Mouse (Mus musculus) brain, adult 2 months (tissue): ENCODE results near the gene 1700020A23Rik.
A peak's percentile ranks its signal among the peaks of the same experiment; 100 is the strongest.
"Not testable (repeated sequence)": the region's sequence is repeated elsewhere in the genome, so short reads cannot be mapped to it uniquely, and the experiment has no call there.

ENCODE experiments used
- DNase-seq: peaks from one replicate; pipeline ENCODE4 v3.0.0; 2011; ENCODE audit warnings: low read depth, low spot score

1700020A23Rik gene

DNA sequence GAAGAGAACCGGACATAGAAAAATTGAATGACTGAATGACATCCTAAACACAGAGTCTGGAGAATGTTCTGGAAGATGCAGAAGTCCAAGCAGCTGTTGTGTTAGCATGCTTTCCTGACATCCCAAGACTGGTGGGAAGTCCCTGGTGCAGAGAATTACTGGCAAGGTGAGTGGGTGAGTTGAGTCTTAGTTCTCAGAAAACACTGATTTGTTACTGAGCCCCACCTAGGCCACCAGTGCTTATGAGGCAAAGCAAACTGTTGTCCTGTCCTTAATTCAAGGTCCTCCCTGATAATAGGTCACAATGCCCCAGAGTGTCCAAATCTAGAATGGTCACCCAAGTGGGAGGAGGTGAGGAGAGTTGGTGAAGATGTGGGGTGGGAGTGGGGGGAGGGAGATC lies at the start of gene 1700020A23Rik, which contains the start of gene Gm28372:
1700020A23Rik (plus strand) TSS at position 321 of the 400 bp plus-strand sequence.
Gm28372 (plus strand) TSS at position 301 of the 400 bp plus-strand sequence.
- no peak for DNase-seq

GRCm38 (mm10) chr2:130357551-130357950 lies 47.5 kb upstream of the 1700020A23Rik start:
- DNase-seq, result no peak

DNA sequence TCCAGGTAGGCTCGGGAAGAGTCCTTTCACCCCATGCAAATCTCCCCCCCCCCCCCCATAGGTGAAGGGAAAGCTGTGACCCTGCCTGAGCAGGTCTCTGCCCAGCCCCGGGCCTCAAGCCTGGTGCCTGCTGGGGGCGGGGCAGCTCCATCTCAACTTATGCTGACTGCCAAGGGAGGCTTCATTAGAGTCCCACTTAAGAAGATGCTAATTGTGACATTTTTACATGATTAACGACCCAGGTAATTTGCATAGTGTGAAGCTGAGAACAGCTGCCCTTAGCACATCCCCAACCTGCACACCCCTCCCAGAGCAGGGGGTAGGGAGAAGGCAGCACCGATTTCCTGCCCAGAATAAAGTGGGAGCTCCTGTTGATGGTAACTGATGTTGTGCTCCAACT lies 46.2 kb upstream of the 1700020A23Rik start:
- peak; percentile 4 for DNase-seq

GRCm38 (mm10) chr2:130362511-130363026 lies 42.5 kb upstream of the 1700020A23Rik start:
- DNase-seq, result peak; percentile 45

DNA sequence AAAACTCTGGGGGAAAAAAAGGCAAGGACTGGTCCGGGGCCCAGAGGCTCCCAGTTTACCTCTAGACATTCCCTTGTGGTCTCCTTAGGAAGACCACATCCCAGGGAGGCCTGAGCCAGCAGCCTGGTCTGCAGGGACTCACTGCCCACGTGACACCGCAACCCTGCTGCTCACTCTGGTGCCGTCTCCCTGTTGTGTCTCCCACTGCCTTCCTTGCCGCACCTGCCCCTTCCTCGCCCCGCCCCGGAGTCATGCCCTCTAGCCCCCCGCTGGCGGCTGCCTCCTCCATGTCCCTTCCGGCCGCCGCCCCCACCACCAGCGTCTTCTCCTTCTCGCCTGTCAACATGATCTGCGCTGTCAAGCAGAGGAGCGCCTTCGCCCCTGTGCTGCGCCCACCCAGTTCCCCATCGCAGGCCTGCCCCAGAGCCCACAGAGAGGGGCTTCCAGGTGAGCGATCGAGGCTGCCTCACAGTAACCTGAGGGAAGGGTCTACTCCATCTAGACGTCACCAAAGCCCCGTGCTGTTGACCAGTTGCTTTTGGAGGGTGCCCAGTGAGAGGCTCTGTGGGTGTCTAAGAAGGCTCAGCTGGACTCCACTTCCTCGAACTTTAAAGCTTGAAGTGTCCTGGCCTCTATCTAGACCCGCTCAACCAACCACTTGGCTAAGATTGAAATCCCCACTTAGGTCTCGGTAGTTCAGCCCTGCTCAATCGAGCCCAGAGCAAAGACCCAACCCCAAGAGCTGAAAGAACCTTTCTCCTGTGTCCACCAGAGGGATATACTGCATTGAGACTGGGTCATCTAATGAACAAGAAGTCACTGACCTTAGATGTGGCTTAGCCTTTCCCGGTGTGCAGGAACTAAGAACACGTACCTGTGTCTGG lies 39.6 kb upstream of the 1700020A23Rik start:
- DNase-seq, result peak; percentile 8

- no peak for DNase-seq
Measured at GRCm38 (mm10) chr2:130367386-130367785, 37.7 kb upstream of the 1700020A23Rik start.

- DNase-seq, result not testable (repeated sequence)
Measured at GRCm38 (mm10) chr2:130373026-130373425, 32.0 kb upstream of the 1700020A23Rik start.

GRCm38 (mm10) chr2:130374951-130375350 lies 30.1 kb upstream of the 1700020A23Rik start:
- peak; percentile 38 for DNase-seq

- peak; percentile 5 for DNase-seq
Measured at GRCm38 (mm10) chr2:130383205-130383604, 21.9 kb upstream of the 1700020A23Rik start.

DNA sequence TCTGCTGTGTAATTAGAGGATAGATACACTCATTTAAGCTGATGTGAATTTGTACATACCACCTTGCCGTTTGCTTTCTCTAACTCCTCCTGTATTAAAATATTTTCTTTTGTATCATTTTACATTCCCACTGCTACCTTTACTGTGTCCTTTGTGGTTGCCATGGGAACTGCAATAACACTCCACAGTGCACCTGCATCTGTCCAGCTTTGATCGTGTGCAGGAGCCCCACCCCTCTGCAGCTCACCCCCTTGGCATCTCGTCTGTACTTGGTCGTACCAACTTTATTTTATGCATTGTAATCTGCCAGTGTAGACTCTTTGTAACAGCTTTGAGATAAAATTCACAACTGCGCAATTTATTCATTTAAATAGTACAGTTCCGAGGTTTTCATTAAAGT lies 21.2 kb upstream of the 1700020A23Rik start:
- DNase-seq, result peak; percentile 10

- DNase-seq, result no peak
Measured at GRCm38 (mm10) chr2:130386212-130386611, 18.8 kb upstream of the 1700020A23Rik start.

DNA sequence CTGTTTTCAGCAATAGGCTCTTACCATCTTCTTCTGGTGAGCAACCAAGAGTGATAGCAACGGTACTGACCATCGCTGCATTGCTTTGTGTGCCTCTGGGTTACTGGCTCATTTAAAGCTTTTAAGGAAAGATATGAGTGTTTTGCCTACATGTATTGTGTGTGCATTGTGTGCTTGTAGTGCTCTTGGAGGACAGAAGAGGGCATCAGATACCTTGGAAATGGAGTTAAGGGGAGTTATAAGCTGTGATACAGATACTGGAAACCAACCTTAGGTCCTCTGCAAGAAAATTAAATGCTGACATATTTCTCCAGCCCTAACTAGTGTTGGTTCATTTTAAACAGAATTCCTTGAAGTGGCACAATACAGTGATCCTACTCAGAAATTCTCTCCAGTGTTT lies 16.3 kb upstream of the 1700020A23Rik start:
- DNase-seq, result no peak

DNA sequence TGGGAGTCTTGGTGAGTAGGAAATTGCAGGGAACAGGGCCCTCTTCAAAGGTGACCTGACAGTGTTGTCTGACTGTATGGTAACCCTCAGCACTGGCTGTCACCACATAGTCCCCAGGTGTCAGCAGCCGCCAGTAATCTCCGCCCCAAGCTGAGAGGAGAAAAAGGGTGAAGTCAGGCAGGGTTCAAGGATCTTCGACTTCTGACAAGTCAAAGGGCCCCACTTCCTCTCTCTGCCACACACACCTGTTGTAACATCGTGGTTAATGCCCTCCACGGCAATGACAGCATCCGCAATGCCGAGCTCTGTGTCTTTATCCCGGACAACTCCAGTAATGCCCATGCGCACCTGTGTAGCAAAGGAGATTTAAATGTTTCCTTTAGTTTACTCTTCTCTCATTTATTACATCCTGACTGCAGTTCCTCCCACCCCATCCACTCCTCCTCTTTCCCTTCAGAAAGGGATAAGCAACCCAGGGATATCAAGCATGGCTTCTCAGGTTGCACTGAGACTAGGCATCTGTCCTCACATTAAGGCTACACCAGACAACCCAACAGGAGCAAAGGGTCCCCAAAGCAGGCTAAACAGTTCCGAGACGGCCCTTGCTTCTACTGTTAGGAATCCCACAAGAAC lies 13.9 kb upstream of the 1700020A23Rik start:
- no peak for DNase-seq

GRCm38 (mm10) chr2:130392836-130393235 lies 12.2 kb upstream of the 1700020A23Rik start:
- no peak for DNase-seq

DNA sequence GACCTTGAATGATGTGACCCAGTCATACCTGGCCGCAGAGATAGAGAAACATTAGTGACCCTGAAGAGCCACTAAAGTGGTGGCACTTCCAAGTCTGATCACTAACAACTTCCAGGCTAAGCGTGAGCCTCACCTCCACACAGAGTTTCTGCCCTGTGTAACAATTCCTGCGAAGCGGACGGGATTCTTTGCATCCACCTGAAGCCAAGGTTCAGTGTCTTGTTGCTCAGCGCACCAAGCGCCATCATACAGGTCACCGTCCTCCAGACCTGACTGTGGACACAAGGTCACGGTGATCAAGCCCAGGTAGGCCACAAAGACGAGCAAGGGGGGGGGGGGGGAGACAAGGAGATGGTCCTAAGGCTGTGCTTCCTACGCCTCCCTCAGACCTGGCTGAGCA lies 9.4 kb upstream of the 1700020A23Rik start:
- no peak for DNase-seq

GRCm38 (mm10) chr2:130397186-130397985 lies 7.7 kb upstream of the 1700020A23Rik start, which contains the start of gene Cpxm1:
Gene Cpxm1, minus strand, starts transcription at chr2:130397574.
- DNase-seq, result no peak

GRCm38 (mm10) chr2:130398091-130398490 lies 7.0 kb upstream of the 1700020A23Rik start:
- DNase-seq, result no peak

- DNase-seq, result no peak
Measured at GRCm38 (mm10) chr2:130400046-130400445, 5.0 kb upstream of the 1700020A23Rik start.

- DNase-seq, result no peak
Measured at GRCm38 (mm10) chr2:130401891-130402290, 3.2 kb upstream of the 1700020A23Rik start.

GRCm38 (mm10) chr2:130406178-130406577 lies 1.1 kb downstream of the 1700020A23Rik start, which contains the start of gene Tmem239:
Gene Tmem239, plus strand, starts transcription at chr2:130406478.
- no peak for DNase-seq

DNA sequence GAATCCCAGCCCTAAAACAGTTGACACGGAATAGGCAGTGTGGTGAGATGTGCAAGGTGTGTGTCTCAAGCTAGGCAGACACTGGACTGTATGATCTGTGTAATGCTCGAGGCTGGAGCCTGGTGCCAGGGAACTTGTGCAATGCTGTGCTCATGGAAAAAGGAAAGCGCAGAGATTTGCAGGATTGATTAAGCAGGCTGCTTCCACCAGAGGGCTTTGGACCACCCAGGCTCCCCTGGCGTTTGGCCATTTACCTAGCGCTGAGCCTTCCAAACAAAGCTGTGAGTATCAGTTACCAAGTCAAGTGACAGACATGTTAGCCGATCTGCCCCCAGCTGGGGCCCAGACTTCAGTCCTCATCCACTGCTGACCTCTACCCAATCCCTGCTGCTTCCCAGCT lies 3.1 kb downstream of the 1700020A23Rik start:
- DNase-seq, result no peak
